Mouse (Mus musculus) forebrain, embryonic 16.5 days (tissue): Measurements from ENCODE around the gene Zfp580. TPM values are rescaled to one million over a fixed set of nuclear protein-coding genes. Genes with fewer than 3 reads are reported as not detected.
"Not testable (repeated sequence)": the region's sequence is repeated elsewhere in the genome, so short reads cannot be mapped to it uniquely, and the experiment has no call there.

Source experiments
- ATAC-seq: fragments of 200-750 bp; cut with Nextera tagmentation; 2 replicates; pipeline ENCODE4 v1.8.0; 2017; ENCODE audit warnings: mild to moderate bottlenecking, moderate library complexity
- H3K27ac ChIP-seq: fragments of 300-500 bp; sonication (generic); 2 replicates; pipeline ENCODE4 v1.5.1; 2014; ENCODE audit warnings: low read length, control low read depth
- H3K27me3 ChIP-seq: fragments of 300-500 bp; sonication (generic); replicated peaks from 2 replicates; pipeline ENCODE4 v1.6.1; 2014; ENCODE audit warnings: low read length; ENCODE audit not compliant: control insufficient read depth, insufficient read depth
- H3K36me3 ChIP-seq: fragments of 300-500 bp; sonication (generic); 2 replicates; pipeline ENCODE4 v1.6.1; 2014; ENCODE audit not compliant: control insufficient read depth, insufficient read depth
- H3K4me1 ChIP-seq: fragments of 300-500 bp; sonication (generic); replicated peaks from 2 replicates; pipeline ENCODE4 v1.6.1; 2014; ENCODE audit warnings: low read length; ENCODE audit not compliant: control insufficient read depth, insufficient read depth
- H3K4me2 ChIP-seq: fragments of 300-500 bp; sonication (generic); 2 replicates; pipeline ENCODE4 v1.6.1; 2014; ENCODE audit warnings: mild to moderate bottlenecking, low read length, control low read depth
- H3K4me3 ChIP-seq: fragments of 300-500 bp; sonication (generic); replicated peaks from 2 replicates; pipeline ENCODE4 v1.5.1; 2014; ENCODE audit warnings: mild to moderate bottlenecking, low read length, control low read depth
- H3K9ac ChIP-seq: fragments of 300-500 bp; sonication (generic); replicated peaks from 2 replicates; pipeline ENCODE4 v1.6.1; 2014; ENCODE audit warnings: low read depth, low read length, control low read depth
- H3K9me3 ChIP-seq: fragments of 300-500 bp; sonication (generic); 2 replicates; pipeline ENCODE4 v1.6.1; 2016; ENCODE audit warnings: low read length; ENCODE audit not compliant: control insufficient read depth
- WGBS: fragments of 180-500 bp; shearing (Covaris S2); extraction: QIAGEN DNeasy Blood & Tissue Kit; methylation state at CpG from one replicate; pipeline ENCODE4 v1.1.7; 2014; 5-methylcytosine and 5-hydroxymethylcytosine counted together
- polyA plus RNA-seq: library from polyadenylated mRNA; unstranded; fragments of >200 nt; fragmentation: Nextera tagmentation; extraction: Ambion mirVana; gene quantifications from 2 replicates; pipeline ENCODE4 v1.2.1, GENCODE M21; 2015

The Zfp580 gene
- polyA plus RNA-seq, 1 experiment from 2014 or later: 62.4 TPM

- ATAC-seq: no peak
- no peak overlapping the region for H3K4me2 ChIP-seq
- H3K27ac ChIP-seq: no peak overlapping the region
- H3K9me3 ChIP-seq: no peaks in the 10 kb centered on the region
- no peak overlapping the region for H3K4me3 ChIP-seq
- no peaks in the 10 kb centered on the region for H3K27me3 ChIP-seq
- H3K36me3 ChIP-seq: peaks cover 4% of the 10 kb centered on the region; the same call in 1 of the 2 replicates
- H3K4me1 ChIP-seq: peaks cover 26% of the 10 kb centered on the region
- WGBS: 92% methylated on average over 16 of the region's 16 CpGs
- H3K9ac ChIP-seq: no peak overlapping the region
Measured at GRCm38 (mm10) chr7:5017352-5017751, 34.0 kb upstream of the Zfp580 start.

- no peak overlapping the region for H3K4me2 ChIP-seq
- H3K4me1 ChIP-seq: peaks cover 26% of the 10 kb centered on the region
- H3K4me3 ChIP-seq: no peak overlapping the region
- H3K36me3 ChIP-seq: no peaks in the 10 kb centered on the region
- no peaks in the 10 kb centered on the region for H3K9me3 ChIP-seq
- H3K27me3 ChIP-seq: no peaks in the 10 kb centered on the region
- no peak for ATAC-seq
- WGBS: 96% methylated on average over 21 of the region's 21 CpGs
- no peak overlapping the region for H3K27ac ChIP-seq
- no peak overlapping the region for H3K9ac ChIP-seq
Measured at GRCm38 (mm10) chr7:5017931-5018330, 33.4 kb upstream of the Zfp580 start.

- peak overlapping the region; percentile 85 for H3K27ac ChIP-seq
- WGBS: 20% methylated on average over 8 of the region's 8 CpGs
- ATAC-seq, H3K36me3 ChIP-seq, H3K9ac ChIP-seq, H3K27me3 ChIP-seq, H3K9me3 ChIP-seq: not testable (repeated sequence)
- H3K4me1 ChIP-seq: peaks cover 19% of the 10 kb centered on the region
- H3K4me3 ChIP-seq: peak overlapping the region; percentile 79
- H3K4me2 ChIP-seq: peak overlapping the region; percentile 51
Measured at GRCm38 (mm10) chr7:5019576-5019975, 31.8 kb upstream of the Zfp580 start.

- under 1% methylated on average over 47 of the region's 49 CpGs for WGBS
- H3K27me3 ChIP-seq: no peaks in the 10 kb centered on the region
- H3K4me1 ChIP-seq: peaks cover 19% of the 10 kb centered on the region
- H3K4me2 ChIP-seq: peak within 1 kb of the TSS; percentile 57
- no peaks in the 10 kb centered on the region for H3K36me3 ChIP-seq
- H3K27ac ChIP-seq: peak within 1 kb of the TSS; percentile 85
- peak within 1 kb of the TSS; percentile 79 for H3K4me3 ChIP-seq
- peak; percentile 88 for ATAC-seq
- H3K9me3 ChIP-seq: no peaks in the 10 kb centered on the region
- peak within 1 kb of the TSS; percentile 96 for H3K9ac ChIP-seq
Measured at GRCm38 (mm10) chr7:5020000-5020681, 31.2 kb upstream of the Zfp580 start, which contains the start of the genes Zfp865 and Ccdc106. Gene Zfp865 (plus strand): TSS chr7:5020376. Gene Ccdc106 (plus strand): TSS chr7:5020553.

DNA sequence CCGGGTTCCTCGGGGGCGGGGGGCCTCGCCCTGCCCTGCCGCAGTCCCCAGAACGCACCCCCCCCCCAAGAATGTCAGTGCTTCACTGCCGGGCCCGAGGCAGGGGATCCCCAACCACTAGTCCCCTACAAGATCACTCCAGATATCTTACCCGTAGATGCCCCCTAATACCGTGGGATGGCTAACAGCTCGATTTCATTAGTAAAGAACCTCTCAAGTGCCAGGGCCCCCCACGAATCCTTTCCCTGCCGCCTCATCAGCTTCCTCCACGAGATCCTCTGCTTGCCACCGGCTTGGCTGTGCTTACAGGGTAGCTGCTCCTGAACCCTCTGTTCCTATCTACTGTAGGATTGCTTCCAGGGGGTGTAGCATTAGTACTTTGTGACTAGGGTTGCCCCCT is 30.7 kb upstream of the Zfp580 start:
- 0% methylated on average over 12 of the region's 15 CpGs for WGBS

GRCm38 (mm10) chr7:5021197-5021596 is 30.1 kb upstream of the Zfp580 start:
- 50% methylated on average over 5 of the region's 5 CpGs for WGBS

More for the DNA sequence above, 30.7 kb upstream of the Zfp580 start:
- Histone ChIP-seq H3K9me3 (no peaks in the 10 kb centered on the region), H3K4me3 (peak overlapping the region; percentile 79), H3K4me1 (peaks cover 19% of the 10 kb centered on the region), H3K9ac (peak overlapping the region; percentile 96), H3K27me3 (no peaks in the 10 kb centered on the region), H3K4me2 (peak overlapping the region; percentile 57), H3K36me3 (no peaks in the 10 kb centered on the region), H3K27ac (peak overlapping the region; percentile 85)
- peak; percentile 41 for ATAC-seq

DNA sequence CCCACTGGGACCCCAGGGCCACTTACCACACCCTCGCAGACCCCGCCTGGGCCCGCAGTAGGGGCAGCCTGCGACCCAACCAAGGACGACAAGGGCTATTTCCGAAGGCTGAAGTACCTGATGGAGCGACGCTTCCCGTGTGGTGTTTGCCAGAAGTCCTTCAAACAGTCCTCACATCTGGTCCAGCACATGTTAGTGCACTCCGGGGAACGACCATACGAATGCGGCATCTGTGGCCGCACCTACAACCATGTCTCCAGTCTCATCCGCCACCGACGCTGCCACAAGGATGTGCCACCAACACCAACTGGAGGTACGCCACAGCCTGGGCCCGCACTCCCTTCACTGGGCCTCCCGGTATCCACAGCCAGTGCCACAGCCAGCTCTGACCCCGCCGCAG is 21.8 kb upstream of the Zfp580 start:
- no peak for ATAC-seq
- 96% methylated on average over 22 of the region's 22 CpGs for WGBS
- no peaks in the 10 kb centered on the region for H3K4me1 ChIP-seq
- no peaks in the 10 kb centered on the region for H3K27me3 ChIP-seq
- no peak overlapping the region for H3K4me2 ChIP-seq
- no peak overlapping the region for H3K9ac ChIP-seq
- H3K27ac ChIP-seq: no peak overlapping the region
- peaks cover 18% of the 10 kb centered on the region for H3K9me3 ChIP-seq
- H3K36me3 ChIP-seq: peaks cover 50% of the 10 kb centered on the region
- H3K4me3 ChIP-seq: no peak overlapping the region

More at GRCm38 (mm10) chr7:5021197-5021596, 30.1 kb upstream of the Zfp580 start:
- Histone ChIP-seq H3K27me3 (no peaks in the 10 kb centered on the region), H3K4me2 (peak overlapping the region; percentile 57), H3K27ac (no peak overlapping the region), H3K4me1 (peaks cover 14% of the 10 kb centered on the region), H3K4me3 (peak overlapping the region; percentile 79), H3K9ac (peak overlapping the region; percentile 96), H3K9me3 (no peaks in the 10 kb centered on the region), H3K36me3 (no peaks in the 10 kb centered on the region)
- no peak for ATAC-seq

DNA sequence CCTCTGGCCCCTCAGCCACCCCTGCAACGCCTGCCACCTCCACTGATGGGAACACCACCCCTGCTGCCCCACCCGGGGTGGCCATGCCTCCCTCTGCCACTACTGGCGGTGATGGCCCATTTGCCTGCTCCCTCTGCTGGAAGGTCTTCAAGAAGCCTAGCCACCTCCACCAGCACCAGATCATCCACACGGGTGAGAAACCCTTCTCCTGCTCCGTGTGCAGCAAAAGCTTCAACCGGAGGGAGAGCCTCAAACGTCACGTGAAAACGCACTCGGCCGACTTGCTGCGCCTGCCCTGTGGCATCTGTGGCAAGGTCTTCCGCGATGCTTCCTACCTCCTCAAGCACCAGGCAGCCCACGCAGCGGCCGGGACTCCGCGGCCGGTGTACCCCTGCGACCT is 21.4 kb upstream of the Zfp580 start:
- Histone ChIP-seq H3K27me3 (no peaks in the 10 kb centered on the region), H3K4me1 (no peaks in the 10 kb centered on the region), H3K27ac (no peak overlapping the region), H3K36me3 (peaks cover 51% of the 10 kb centered on the region), H3K9ac (no peak overlapping the region), H3K9me3 (peaks cover 18% of the 10 kb centered on the region), H3K4me3 (no peak overlapping the region), H3K4me2 (no peak overlapping the region)
- no peak for ATAC-seq
- 92% methylated on average over 21 of the region's 21 CpGs for WGBS

DNA sequence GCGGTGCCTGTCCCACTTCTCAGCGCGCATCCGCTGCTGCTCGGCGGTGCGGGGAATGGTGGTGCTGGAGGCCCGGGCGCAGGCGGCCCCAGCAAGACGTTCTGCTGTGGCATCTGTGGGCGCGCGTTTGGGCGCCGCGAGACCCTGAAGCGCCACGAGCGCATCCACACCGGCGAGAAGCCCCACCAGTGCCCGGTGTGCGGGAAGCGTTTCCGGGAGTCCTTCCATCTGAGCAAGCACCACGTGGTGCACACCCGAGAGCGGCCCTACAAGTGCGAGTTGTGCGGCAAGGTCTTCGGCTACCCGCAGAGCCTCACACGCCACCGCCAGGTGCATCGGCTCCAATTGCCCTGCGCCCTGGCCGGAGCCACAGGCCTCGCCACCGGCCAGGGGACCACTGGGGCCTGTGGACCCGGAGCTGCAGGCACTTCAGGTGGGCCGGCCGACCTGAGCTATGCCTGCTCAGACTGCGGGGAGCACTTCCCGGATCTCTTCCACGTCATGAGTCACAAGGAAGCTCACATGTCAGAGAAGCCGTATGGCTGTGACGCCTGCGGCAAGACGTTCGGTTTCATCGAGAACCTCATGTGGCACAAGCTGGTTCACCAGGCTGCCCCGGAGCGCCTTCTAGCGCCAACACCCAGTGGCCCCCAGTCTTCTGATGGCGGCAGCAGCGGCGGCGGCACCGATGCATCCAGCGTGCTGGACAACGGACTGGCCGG is 20.6 kb upstream of the Zfp580 start:
- no peaks in the 10 kb centered on the region for H3K27me3 ChIP-seq
- no peaks in the 10 kb centered on the region for H3K4me1 ChIP-seq
- no peak overlapping the region for H3K27ac ChIP-seq
- H3K4me3 ChIP-seq: no peak overlapping the region
- 86% methylated on average over 63 of the region's 63 CpGs for WGBS
- no peak for ATAC-seq
- no peak overlapping the region for H3K4me2 ChIP-seq
- no peak overlapping the region for H3K9ac ChIP-seq
- peaks cover 18% of the 10 kb centered on the region for H3K9me3 ChIP-seq
- peaks cover 53% of the 10 kb centered on the region for H3K36me3 ChIP-seq
